Mouse (Mus musculus) liver, embryonic 14.5 days (tissue): ENCODE data around the gene Crip1. TPM values are rescaled to one million over a fixed set of nuclear protein-coding genes. Genes with fewer than 3 reads are reported as not detected.

Experiments
- ATAC-seq: fragments of 200-750 bp; cut with Nextera tagmentation; 2 replicates; pipeline ENCODE4 v1.8.0; 2017; ENCODE audit warnings: moderate number of reproducible peaks, mild to moderate bottlenecking, moderate library complexity; ENCODE audit not compliant: insufficient read depth
- DNase-seq, 3 experiments: peaks; one replicate each; pipeline ENCODE4 v3.0.0-alpha.2; 2012 to 2013; ENCODE audit warnings: low read depth in 3 of 3, low spot score in 3 of 3
- H3K27ac ChIP-seq: fragments of 300-500 bp; sonication (generic); 2 replicates; pipeline ENCODE4 v1.5.1; 2014; ENCODE audit warnings: moderate library complexity, mild to moderate bottlenecking, control low read depth, inconsistent platforms
- H3K27me3 ChIP-seq: fragments of 300-500 bp; sonication (generic); 2 replicates; pipeline ENCODE4 v1.6.1; 2014; ENCODE audit warnings: mild to moderate bottlenecking, low read length, moderate library complexity; ENCODE audit not compliant: control insufficient read depth, insufficient read depth
- H3K36me3 ChIP-seq: fragments of 300-500 bp; sonication (generic); replicated peaks from 2 replicates; pipeline ENCODE4 v1.6.1; 2014; ENCODE audit warnings: low read depth; ENCODE audit not compliant: control insufficient read depth, insufficient read depth
- H3K4me1 ChIP-seq, 2 experiments: fragments of 200-500 bp in 1 of 2; fragments of 300-500 bp in 1 of 2; sonication (generic) in 1 of 2; replicated peaks; 2 replicates each; pipeline ENCODE4 v1.6.1; 2012 to 2014; ENCODE audit warnings: antibody characterized with exemption in 1 of 2, inconsistent platforms in 1 of 2, low read length in 1 of 2; ENCODE audit not compliant: control insufficient read depth in 2 of 2, insufficient read depth in 2 of 2
- H3K4me2 ChIP-seq: fragments of 300-500 bp; sonication (generic); 2 replicates; pipeline ENCODE4 v1.6.1; 2014; ENCODE audit warnings: low read depth, mild to moderate bottlenecking, control low read depth, moderate library complexity
- H3K4me3 ChIP-seq, 2 experiments: fragments of 200-500 bp in 1 of 2; fragments of 300-500 bp in 1 of 2; sonication (generic) in 1 of 2; 2 replicates each; pipeline ENCODE4 v1.5.1; 2012 to 2014; ENCODE audit warnings: low read depth in 2 of 2, low read length in 2 of 2, mild to moderate bottlenecking in 2 of 2, control low read depth in 1 of 2, inconsistent platforms in 1 of 2, moderate library complexity in 1 of 2; ENCODE audit not compliant: insufficient read depth in 1 of 2
- H3K9ac ChIP-seq: fragments of 300-500 bp; sonication (generic); replicated peaks from 2 replicates; pipeline ENCODE4 v1.6.1; 2014; ENCODE audit warnings: mild to moderate bottlenecking, control low read depth, moderate library complexity
- H3K9me3 ChIP-seq: fragments of 300-500 bp; sonication (generic); 2 replicates; pipeline ENCODE4 v1.6.1; 2016; ENCODE audit warnings: low read length, mixed read lengths; ENCODE audit not compliant: control insufficient read depth
- CTCF ChIP-seq: IDR thresholded peaks from 2 replicates; pipeline ENCODE4 v1.5.1; 2016; ENCODE audit warnings: antibody characterized with exemption, low read depth, control low read depth
- EP300 ChIP-seq: IDR thresholded peaks from 2 replicates; pipeline ENCODE4 v1.6.1; 2016; ENCODE audit warnings: antibody characterized with exemption, low read depth
- WGBS: fragments of 180-500 bp; shearing (Covaris S2); extraction: QIAGEN DNeasy Blood & Tissue Kit; methylation state at CpG from one replicate; pipeline ENCODE4 v1.1.7; 2014; ENCODE audit not compliant: insufficient replicate concordance; 5-methylcytosine and 5-hydroxymethylcytosine counted together
- polyA plus RNA-seq, 2 experiments: library from polyadenylated mRNA; depleted of rRNA in 1 of 2; stranded (reverse) in 1 of 2; unstranded in 1 of 2; fragments of >200 nt; fragmentation: Nextera tagmentation in 1 of 2; extraction: Ambion mirVana in 1 of 2; gene quantifications; 2 replicates each; pipeline versions ENCODE4 v1.2.1 to v1.2.3; 2012 to 2014

Gene Crip1
- polyA plus RNA-seq, 2 experiments = 87.7 to 101 TPM

- WGBS = 53% methylated on average over 11 of the region's 11 CpGs
- H3K27me3 ChIP-seq = peaks cover 24% of the 10 kb centered on the region
- no peak for ATAC-seq
- H3K4me3 ChIP-seq = peak overlapping the region in 1 of 2 experiments; percentile 65; a peak in 2 of 4 replicates
- no peak overlapping the region for H3K27ac ChIP-seq
- peaks cover 14 to 16% of the 10 kb centered on the region in 2 experiments for H3K4me1 ChIP-seq
- H3K9ac ChIP-seq = no peak overlapping the region; the same call in 1 of the 2 replicates
- H3K36me3 ChIP-seq = peaks cover 12% of the 10 kb centered on the region
- H3K9me3 ChIP-seq = no peaks in the 10 kb centered on the region
- peak overlapping the region; percentile 94 for H3K4me2 ChIP-seq
- no peak for TF ChIP-seq EP300
- TF ChIP-seq CTCF = no peak
- no peak for DNase-seq
Observed at GRCm38 (mm10) chr12:113138901-113139864, 6.9 kb upstream of the Crip1 start.

- peaks cover 14 to 16% of the 10 kb centered on the region in 2 experiments for H3K4me1 ChIP-seq
- peaks cover 24% of the 10 kb centered on the region for H3K27me3 ChIP-seq
- H3K4me2 ChIP-seq = peak within 1 kb of the TSS; percentile 94
- peak within 1 kb of the TSS; percentile 59 to 65 for H3K4me3 ChIP-seq
- peak; percentile 89 for ATAC-seq
- H3K9me3 ChIP-seq = no peaks in the 10 kb centered on the region
- peak within 1 kb of the TSS; percentile 50 for H3K9ac ChIP-seq
- DNase-seq = peak; percentile 64 to 77 (median 68)
- H3K36me3 ChIP-seq = peaks cover 11% of the 10 kb centered on the region
- WGBS = under 1% methylated on average over 64 of the region's 68 CpGs
- TF ChIP-seq CTCF (no peak; the same call in 1 of the 2 replicates), EP300 (no peak)
- H3K27ac ChIP-seq = no peak within 1 kb of the TSS
Observed at GRCm38 (mm10) chr12:113139908-113140615, 6.1 kb upstream of the Crip1 start, which contains the start of gene Crip2. TSS of gene Crip2 (plus strand) at chr12:113140236.

GRCm38 (mm10) chr12:113140616-113141411, 5.3 kb upstream of the Crip1 start:
- Histone ChIP-seq H3K9ac (peak overlapping the region; percentile 50), H3K4me2 (peak overlapping the region; percentile 94), H3K4me1 (peaks cover 14 to 16% of the 10 kb centered on the region in 2 experiments), H3K36me3 (peaks cover 10% of the 10 kb centered on the region), H3K9me3 (no peaks in the 10 kb centered on the region), H3K27me3 (peaks cover 24% of the 10 kb centered on the region), H3K27ac (no peak overlapping the region), H3K4me3 (peak overlapping the region; percentile 57 to 65)
- TF ChIP-seq EP300 = no peak
- TF ChIP-seq CTCF = no peak
- DNase-seq (peak in 2 of 3 experiments; percentile 52 to 59), ATAC-seq (peak; percentile 70)
- 2% methylated on average over 49 of the region's 49 CpGs for WGBS

DNA sequence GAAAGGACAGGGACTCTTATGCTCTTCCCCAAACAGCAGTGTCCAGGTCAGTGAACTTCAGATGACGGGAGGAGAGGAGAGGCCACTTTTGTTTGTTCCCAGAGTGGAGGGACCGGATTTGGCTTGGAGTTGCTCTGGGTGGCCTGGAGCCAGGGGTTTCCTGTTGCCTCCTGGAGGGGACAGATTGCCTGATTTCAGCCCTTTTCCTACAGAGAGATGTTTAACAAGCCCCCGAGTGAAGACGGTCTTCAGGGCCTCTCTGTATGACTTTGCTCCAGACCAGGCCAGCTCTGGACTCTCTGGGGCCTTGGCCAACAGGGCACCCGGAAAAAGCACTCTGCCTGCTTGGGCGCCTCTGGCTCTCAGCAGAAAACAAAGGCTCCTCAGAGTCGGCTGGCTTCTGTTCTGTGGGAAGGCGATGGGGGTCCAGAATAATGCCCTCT, 4.6 kb upstream of the Crip1 start:
- no peak for ATAC-seq
- no peak for DNase-seq
- H3K4me1 ChIP-seq = peaks cover 14 to 16% of the 10 kb centered on the region in 2 experiments
- no peaks in the 10 kb centered on the region for H3K9me3 ChIP-seq
- H3K36me3 ChIP-seq = peaks cover 6% of the 10 kb centered on the region
- 22% methylated on average over 8 of the region's 8 CpGs for WGBS
- H3K27ac ChIP-seq = no peak overlapping the region
- peak overlapping the region; percentile 94 for H3K4me2 ChIP-seq
- no peak overlapping the region for H3K9ac ChIP-seq
- H3K27me3 ChIP-seq = peaks cover 26% of the 10 kb centered on the region
- peak overlapping the region; percentile 57 to 65 for H3K4me3 ChIP-seq
- TF ChIP-seq CTCF (no peak), EP300 (no peak)
